Mouse (Mus musculus): ENCODE measurements around the gene Pltp. TPM values are rescaled to one million over a fixed set of nuclear protein-coding genes. Genes with fewer than 3 reads are reported as not detected.
"Not testable (repeated sequence)": the region's sequence is repeated elsewhere in the genome, so short reads cannot be mapped to it uniquely, and the experiment has no call there.

The Pltp gene
- polyA plus RNA-seq, 1 experiment from 2014 or later = 97.3 TPM

DNA sequence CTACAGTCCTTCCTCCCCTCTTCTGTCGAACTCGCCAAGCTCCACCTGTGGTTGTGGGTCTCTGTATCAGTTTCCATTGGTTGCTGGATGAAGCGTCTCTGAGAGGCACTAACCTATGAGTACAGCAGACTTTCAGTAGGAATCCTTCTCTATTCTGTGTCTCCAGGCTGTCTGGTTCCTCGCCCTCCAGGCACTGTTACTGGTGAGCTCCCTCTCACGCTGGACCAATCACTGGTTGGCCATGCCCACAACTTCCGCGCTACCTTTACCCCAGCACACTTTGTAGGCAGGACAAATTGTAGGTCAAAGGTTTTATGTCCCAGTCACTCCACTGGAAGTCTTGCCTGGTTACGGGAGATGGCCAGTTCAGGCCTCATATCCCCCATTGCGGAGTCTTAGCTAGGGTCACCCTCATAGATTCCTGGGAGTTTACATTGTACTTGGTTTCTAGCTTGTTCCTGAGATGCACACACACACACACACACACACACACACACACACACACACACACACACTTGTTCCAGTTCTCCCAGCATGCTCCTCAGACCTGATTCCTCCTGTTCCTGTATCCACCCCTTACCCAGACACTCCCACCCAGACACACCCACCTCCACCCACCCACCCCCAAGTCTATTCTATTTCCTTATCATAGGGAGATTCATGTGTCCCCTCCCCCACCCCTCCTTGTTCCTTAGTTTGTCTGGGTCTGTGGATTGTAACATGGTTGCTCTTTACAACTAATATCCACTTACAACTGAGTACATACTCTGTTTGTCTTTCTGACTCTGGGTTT, 2.3 kb upstream of the Pltp start:
- H3K9ac ChIP-seq (ENCODE audit: low read length) = no peak overlapping the region
- no peak overlapping the region for H3K4me3 ChIP-seq (ENCODE audit: low read depth, low read length)
- peaks cover 2% of the 10 kb centered on the region; the same call in 1 of the 2 replicates for H3K27me3 ChIP-seq (ENCODE audit: control insufficient read depth, insufficient read depth, low read length)
- no peaks in the 10 kb centered on the region for H3K9me3 ChIP-seq (ENCODE audit: control insufficient read depth, low read length)
- no peak for DNase-seq (ENCODE audit: low spot score, missing footprints)
- ATAC-seq (ENCODE audit: low FRiP score) = no peak
- 59% methylated on average over 9 of the region's 9 CpGs for WGBS
- peaks cover 9% of the 10 kb centered on the region for H3K4me1 ChIP-seq (ENCODE audit: control insufficient read depth, insufficient read depth, low read length)
- H3K4me2 ChIP-seq = no peak overlapping the region
- no peaks in the 10 kb centered on the region for H3K36me3 ChIP-seq (ENCODE audit: control insufficient read depth, insufficient read depth, low read length)
- H3K27ac ChIP-seq (ENCODE audit: low read depth, low read length) = no peak overlapping the region

DNA sequence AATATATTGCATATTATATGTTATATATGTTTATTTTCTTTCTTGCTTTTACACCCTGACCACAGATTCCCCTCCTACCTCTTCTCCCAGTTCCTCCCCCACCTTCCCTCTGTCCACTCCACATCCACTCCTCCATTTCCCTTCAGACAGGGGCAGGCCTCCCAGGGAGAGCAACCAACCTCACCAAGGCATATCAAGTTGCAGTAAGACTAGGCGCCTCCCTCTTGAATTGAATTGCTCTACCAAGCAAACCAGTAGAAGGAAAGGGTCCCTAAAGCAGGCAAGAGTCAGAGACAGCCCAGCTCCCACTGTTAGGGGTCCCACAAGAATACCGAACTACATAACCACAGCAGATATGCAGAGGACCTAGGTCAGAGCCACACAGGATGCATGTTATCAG, 1.6 kb upstream of the Pltp start:
- no peak for ATAC-seq (ENCODE audit: low FRiP score)
- no peak for DNase-seq (ENCODE audit: low spot score, missing footprints)
- 53% methylated on average over 2 of the region's 2 CpGs for WGBS
- Histone ChIP-seq H3K9ac (ENCODE audit: low read length) (no peak overlapping the region), H3K4me3 (ENCODE audit: low read depth, low read length) (no peak overlapping the region), H3K27ac (ENCODE audit: low read depth, low read length) (no peak overlapping the region), H3K27me3 (ENCODE audit: control insufficient read depth, insufficient read depth, low read length) (peaks cover 2% of the 10 kb centered on the region; the same call in 1 of the 2 replicates), H3K4me2 (no peak overlapping the region), H3K36me3 (ENCODE audit: control insufficient read depth, insufficient read depth, low read length) (no peaks in the 10 kb centered on the region), H3K4me1 (ENCODE audit: control insufficient read depth, insufficient read depth, low read length) (peaks cover 9% of the 10 kb centered on the region), H3K9me3 (ENCODE audit: control insufficient read depth, low read length) (no peaks in the 10 kb centered on the region)

DNA sequence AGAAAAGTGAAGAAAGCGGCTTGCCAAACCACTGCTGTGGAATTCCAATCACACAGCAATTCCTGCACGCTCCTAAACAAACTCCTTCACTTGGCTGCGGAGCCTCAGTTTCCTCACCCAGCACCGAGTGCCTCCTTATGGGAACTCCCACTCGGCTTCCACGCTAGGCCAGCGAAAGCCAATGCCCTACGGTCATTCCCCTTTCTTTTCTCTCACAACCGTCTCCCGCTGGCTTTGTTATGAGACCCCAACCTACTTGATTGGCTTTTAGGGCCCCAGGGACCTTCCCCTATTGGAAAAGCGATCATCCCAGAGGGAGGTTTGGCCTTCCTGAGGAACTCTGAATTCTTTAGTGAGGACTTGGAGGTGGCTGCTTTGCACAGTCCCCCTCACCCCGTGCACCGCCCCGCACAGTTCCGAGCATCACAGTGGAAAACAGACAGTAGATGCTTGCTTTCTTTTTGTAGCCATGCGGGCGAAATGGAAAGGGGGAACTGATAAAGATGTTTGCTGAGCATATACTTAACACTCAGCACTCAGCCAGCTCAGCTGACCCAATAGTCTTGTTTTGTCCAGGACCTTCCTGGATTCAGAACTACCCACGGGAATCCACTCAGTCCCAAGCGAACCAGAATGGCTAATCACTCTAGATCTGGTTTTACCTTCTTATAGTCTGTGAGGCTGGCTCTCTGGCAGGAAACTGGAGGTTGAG, 487 bp upstream of the Pltp start:
- DNase-seq (ENCODE audit: low spot score, missing footprints) = peak; percentile 90
- Histone ChIP-seq H3K27ac (ENCODE audit: low read depth, low read length) (peak overlapping the region; percentile 21; the same call in 1 of the 2 replicates), H3K4me2 (peak overlapping the region; percentile 82), H3K9ac (ENCODE audit: low read length) (peak overlapping the region; percentile 55), H3K9me3 (ENCODE audit: control insufficient read depth, low read length) (no peaks in the 10 kb centered on the region), H3K4me1 (ENCODE audit: control insufficient read depth, insufficient read depth, low read length) (peaks cover 9% of the 10 kb centered on the region), H3K36me3 (ENCODE audit: control insufficient read depth, insufficient read depth, low read length) (no peaks in the 10 kb centered on the region), H3K4me3 (ENCODE audit: low read depth, low read length) (peak overlapping the region; percentile 47), H3K27me3 (ENCODE audit: control insufficient read depth, insufficient read depth, low read length) (peaks cover 2% of the 10 kb centered on the region; the same call in 1 of the 2 replicates)
- WGBS = 3% methylated on average over 19 of the region's 19 CpGs
- peak; percentile 45 for ATAC-seq (ENCODE audit: low FRiP score)

DNA sequence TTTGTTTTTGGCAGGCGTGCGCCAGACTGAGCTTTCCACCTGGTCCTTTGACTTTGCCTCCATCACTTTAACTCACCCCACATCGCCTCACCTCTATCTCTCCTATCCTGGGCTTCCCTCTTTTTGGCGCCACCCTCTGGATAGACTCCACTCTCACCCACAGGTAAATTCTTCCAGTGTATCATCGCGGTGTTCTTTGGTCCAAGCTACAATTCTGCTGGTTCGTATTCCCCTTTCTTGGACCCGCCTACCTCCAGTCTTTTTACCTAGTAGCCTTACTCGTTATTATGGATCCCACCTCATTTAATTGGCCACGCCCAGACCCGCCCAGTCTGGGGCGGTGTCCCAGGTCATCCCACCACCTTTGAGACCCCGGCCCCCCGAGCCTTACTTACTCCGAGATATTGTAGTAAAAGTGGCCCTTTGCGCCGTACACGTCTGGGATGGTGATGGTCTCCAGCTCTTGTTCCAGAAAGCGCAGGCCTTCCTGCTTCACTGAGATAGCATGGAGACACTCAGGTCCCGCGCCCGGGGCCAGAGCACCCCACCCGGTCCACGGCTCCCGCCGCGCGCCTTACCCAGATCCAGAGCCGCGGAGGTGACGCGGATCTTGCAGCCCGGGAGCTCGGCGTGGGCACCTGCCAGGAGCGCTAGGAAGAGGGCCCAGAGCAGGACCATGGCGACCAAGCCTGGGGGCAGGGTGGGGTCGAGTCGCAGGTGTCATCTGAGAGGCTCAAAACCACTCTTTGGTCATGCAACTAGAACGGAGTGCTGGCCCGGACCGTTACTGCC, 1.0 kb downstream of the Pltp start:
- H3K4me1 ChIP-seq (ENCODE audit: control insufficient read depth, insufficient read depth, low read length) = peaks cover 9% of the 10 kb centered on the region
- WGBS = under 1% methylated on average over 42 of the region's 42 CpGs
- DNase-seq (ENCODE audit: low spot score, missing footprints) (no peak), ATAC-seq (ENCODE audit: low FRiP score) (peak; percentile 56)
- H3K27ac ChIP-seq (ENCODE audit: low read depth, low read length) = no peak overlapping the region; the same call in 1 of the 2 replicates
- H3K27me3 ChIP-seq (ENCODE audit: control insufficient read depth, insufficient read depth, low read length) = peaks cover 2% of the 10 kb centered on the region; the same call in 1 of the 2 replicates
- peak overlapping the region; percentile 82 for H3K4me2 ChIP-seq
- H3K36me3 ChIP-seq (ENCODE audit: control insufficient read depth, insufficient read depth, low read length) = no peaks in the 10 kb centered on the region
- H3K4me3 ChIP-seq (ENCODE audit: low read depth, low read length) = peak overlapping the region; percentile 47
- H3K9me3 ChIP-seq (ENCODE audit: control insufficient read depth, low read length) = no peaks in the 10 kb centered on the region
- H3K9ac ChIP-seq (ENCODE audit: low read length) = peak overlapping the region; percentile 55

DNA sequence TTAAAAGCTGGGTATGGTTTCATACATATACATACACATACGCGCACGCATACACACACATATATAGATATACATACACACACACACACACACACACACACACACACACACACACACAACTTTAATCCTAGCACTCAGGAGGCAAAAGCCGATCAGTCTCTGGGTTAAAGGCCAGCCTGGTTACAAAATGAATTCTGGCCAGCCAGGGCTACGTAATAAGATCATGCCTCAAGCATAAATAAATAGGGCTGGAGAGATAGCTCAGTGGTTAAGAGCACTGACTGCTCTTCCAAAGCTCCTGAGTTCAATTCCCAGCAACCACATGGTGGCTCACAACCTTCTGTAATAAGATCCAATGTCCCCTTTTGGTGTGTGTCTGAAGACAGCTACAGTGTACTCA, 1.9 kb downstream of the Pltp start:
- H3K27me3 ChIP-seq (ENCODE audit: control insufficient read depth, insufficient read depth, low read length); H3K9ac ChIP-seq (ENCODE audit: low read length); H3K36me3 ChIP-seq (ENCODE audit: control insufficient read depth, insufficient read depth, low read length); H3K9me3 ChIP-seq (ENCODE audit: control insufficient read depth, low read length); H3K4me3 ChIP-seq (ENCODE audit: low read depth, low read length); DNase-seq (ENCODE audit: low spot score, missing footprints); H3K27ac ChIP-seq (ENCODE audit: low read depth, low read length); ATAC-seq (ENCODE audit: low FRiP score); H3K4me1 ChIP-seq (ENCODE audit: control insufficient read depth, insufficient read depth, low read length); H3K4me2 ChIP-seq: not testable (repeated sequence)
- WGBS = 66% methylated on average over 5 of the region's 5 CpGs

DNA sequence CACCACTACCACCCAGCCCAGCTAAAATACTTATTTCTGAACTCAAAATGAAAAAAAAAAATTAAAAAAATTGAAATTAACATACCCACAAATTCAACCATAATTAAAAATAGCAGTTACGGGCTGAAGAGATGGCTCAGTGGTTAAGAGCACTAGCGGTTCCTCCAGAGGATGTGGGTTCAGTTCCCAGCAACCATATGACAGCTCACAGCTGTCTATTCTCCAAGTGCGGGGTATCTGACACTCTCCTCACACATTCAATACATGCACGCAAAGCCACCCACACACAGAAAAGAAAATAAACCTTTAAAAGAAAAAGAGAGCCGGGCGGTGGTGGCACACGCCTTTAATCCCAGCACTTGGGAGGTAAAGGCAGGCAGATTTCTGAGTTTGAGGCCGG, 7.5 kb downstream of the Pltp start:
- Histone ChIP-seq H3K27me3 (ENCODE audit: control insufficient read depth, insufficient read depth, low read length) (no peaks in the 10 kb centered on the region), H3K27ac (ENCODE audit: low read depth, low read length) (no peak overlapping the region), H3K36me3 (ENCODE audit: control insufficient read depth, insufficient read depth, low read length) (no peaks in the 10 kb centered on the region), H3K9me3 (ENCODE audit: control insufficient read depth, low read length) (no peaks in the 10 kb centered on the region), H3K4me1 (ENCODE audit: control insufficient read depth, insufficient read depth, low read length) (no peaks in the 10 kb centered on the region), H3K4me2 (no peak overlapping the region), H3K9ac (ENCODE audit: low read length) (no peak overlapping the region), H3K4me3 (ENCODE audit: low read depth, low read length) (no peak overlapping the region)
- DNase-seq (ENCODE audit: low spot score, missing footprints) = no peak
- ATAC-seq (ENCODE audit: low FRiP score) = no peak
- 88% methylated on average over 8 of the region's 8 CpGs for WGBS

DNA sequence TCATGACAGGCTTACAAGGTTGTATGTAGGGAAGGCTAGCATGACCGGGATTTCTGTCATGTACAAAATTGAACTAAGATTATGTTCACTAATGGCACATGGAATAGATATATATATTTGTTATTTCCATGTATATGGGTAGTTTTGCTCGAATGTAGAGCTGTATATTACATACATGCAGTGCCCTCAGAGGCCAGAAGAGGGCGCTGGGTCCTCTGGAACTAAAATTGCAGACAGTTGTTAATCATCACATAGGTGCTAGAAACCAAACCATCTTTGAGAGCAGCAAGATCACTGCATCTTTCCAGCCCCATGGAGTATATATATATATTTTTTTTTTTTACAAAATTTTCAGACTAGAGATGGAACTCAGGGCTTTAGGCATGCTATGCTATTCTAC, 11.7 kb downstream of the Pltp start:
- Histone ChIP-seq H3K4me1 (ENCODE audit: control insufficient read depth, insufficient read depth, low read length) (no peaks in the 10 kb centered on the region), H3K4me2 (no peak overlapping the region), H3K36me3 (ENCODE audit: control insufficient read depth, insufficient read depth, low read length) (no peaks in the 10 kb centered on the region), H3K9ac (ENCODE audit: low read length) (no peak overlapping the region), H3K27ac (ENCODE audit: low read depth, low read length) (no peak overlapping the region), H3K9me3 (ENCODE audit: control insufficient read depth, low read length) (no peaks in the 10 kb centered on the region), H3K4me3 (ENCODE audit: low read depth, low read length) (no peak overlapping the region), H3K27me3 (ENCODE audit: control insufficient read depth, insufficient read depth, low read length) (no peaks in the 10 kb centered on the region)
- no peak for ATAC-seq (ENCODE audit: low FRiP score)
- peak; percentile 91 for DNase-seq (ENCODE audit: low spot score, missing footprints)
- WGBS = 59% methylated on average over 3 of the region's 3 CpGs

DNA sequence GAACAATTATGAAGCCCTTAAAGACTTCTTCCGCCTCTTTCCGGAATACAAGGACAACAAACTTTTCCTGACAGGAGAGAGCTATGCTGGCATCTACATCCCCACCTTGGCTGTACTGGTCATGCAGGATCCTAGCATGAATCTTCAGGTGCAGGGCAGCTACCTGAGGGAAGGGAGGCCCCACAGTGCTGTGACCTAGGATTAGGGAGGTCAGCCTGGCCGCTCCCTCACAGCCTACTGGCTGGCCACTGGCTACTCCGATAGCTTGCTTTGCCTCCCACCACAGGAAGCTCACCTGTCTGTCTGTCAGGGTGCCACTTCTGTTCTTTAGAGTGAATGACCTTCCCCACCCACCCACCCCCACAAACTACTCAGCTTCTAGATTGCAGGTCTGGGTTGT, 22.3 kb downstream of the Pltp start:
- Histone ChIP-seq H3K27me3 (ENCODE audit: control insufficient read depth, insufficient read depth, low read length) (no peaks in the 10 kb centered on the region), H3K9me3 (ENCODE audit: control insufficient read depth, low read length) (no peaks in the 10 kb centered on the region), H3K9ac (ENCODE audit: low read length) (no peak overlapping the region), H3K36me3 (ENCODE audit: control insufficient read depth, insufficient read depth, low read length) (peaks cover 4% of the 10 kb centered on the region; the same call in 1 of the 2 replicates), H3K4me2 (no peak overlapping the region), H3K4me1 (ENCODE audit: control insufficient read depth, insufficient read depth, low read length) (peaks cover 18% of the 10 kb centered on the region), H3K4me3 (ENCODE audit: low read depth, low read length) (no peak overlapping the region), H3K27ac (ENCODE audit: low read depth, low read length) (no peak overlapping the region)
- WGBS = 96% methylated on average over 4 of the region's 4 CpGs
- ATAC-seq (ENCODE audit: low FRiP score) = no peak
- DNase-seq (ENCODE audit: low spot score, missing footprints) = no peak
